Mouse (Mus musculus): ENCODE measurements around the gene Rhd.

GRCm38 (mm10) chr4:134858494-134858893, 5.8 kb upstream of the Rhd start:
- no peak for TF ChIP-seq CTCF (IDR thresholded peaks at IDR 0.05; ENCODE audit: control insufficient read depth, insufficient read depth, low read length)
- TF ChIP-seq POLR2A (IDR thresholded peaks at IDR 0.05; ENCODE audit: borderline replicate concordance, control insufficient read depth, low read depth, low read length), result no peak

Data from bone marrow, adult 2 months (tissue).